Mouse (Mus musculus): Measurements from ENCODE around the gene Psg29.

The Psg29 gene

DNA sequence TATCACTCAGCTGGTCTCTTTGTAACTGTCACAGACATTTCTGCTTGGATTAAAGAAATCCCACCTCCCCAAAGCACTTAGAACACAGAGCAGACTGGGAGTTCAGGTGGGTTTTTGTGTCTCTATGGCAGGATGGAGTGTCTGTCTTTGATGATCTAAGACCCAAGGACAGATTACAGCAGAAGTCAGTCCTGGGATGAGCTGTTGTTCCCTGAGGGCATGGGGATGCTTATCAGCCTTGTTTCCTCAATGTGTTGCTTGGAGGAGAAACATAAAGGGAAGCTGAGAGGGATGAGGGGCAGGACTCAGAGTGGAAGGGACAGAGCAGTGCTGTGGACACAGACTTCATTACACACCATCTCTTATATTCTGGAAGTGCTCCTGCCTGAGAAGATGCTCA lies at the start of gene Psg29:
Psg29 (plus strand) TSS at position 301 of the 400 bp plus-strand sequence.
- no peak for DNase-seq (ENCODE audit: low read depth)

GRCm38 (mm10) chr7:17155634-17156033 lies 47.6 kb upstream of the Psg29 start:
- peak; percentile 71 for DNase-seq (ENCODE audit: low read depth)

DNA sequence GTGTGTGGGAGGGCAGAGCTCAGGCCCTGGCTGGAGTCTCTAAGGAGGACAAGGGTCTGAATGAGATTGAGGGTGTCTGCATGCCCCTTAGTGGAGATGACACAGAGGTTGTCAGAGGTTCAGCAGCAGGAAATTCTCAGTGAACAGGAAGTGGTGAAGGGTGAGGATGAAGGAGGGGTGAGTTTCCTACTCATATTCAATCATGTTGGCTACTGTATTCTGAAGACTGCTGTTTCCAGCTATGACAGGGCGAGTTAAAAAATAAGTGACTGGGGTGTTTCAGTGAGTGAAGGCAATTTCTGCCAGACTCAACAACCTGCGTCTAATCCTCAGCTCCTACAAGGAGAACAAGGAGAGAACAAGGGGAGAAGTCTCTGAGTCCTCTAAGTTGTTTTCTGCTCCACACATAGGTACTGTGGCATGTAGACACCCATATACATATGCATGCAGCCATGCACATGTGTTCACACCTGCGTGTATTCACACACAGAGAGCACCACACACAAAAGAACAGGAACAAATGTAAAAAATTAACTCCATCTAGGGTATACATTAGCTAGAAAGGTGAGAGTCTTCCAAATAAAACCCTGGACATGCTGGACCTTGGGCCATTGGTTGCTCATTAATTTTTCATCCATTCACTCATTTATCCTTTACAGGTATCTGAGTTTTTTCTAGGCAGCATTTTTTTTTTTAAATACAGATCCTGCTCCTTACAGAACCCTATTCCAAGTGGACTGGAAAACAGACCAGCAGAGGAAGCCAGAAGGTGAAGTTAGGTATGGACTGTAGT lies 46.2 kb upstream of the Psg29 start:
- DNase-seq (ENCODE audit: low read depth), result peak; percentile 4

DNA sequence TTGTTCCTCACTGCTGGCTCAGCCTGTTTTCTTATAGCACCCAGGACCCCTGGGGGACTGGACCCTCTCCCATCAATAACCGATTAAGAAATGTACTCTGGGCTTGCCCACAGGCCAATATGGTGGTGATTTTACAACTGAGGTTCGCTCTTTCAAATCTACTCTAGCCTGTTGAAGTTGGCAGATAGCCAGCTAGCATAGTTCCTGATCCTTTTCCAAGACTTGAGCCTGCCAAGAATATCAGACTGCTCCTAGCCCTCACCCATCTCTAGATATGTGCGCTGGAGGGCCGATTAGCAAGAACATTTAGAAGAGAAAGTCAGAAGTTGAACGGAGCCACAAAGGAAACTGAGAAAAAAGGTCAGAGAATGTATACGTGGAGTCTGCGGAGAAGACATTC lies 44.3 kb upstream of the Psg29 start:
- DNase-seq (ENCODE audit: low read depth), result no peak

DNA sequence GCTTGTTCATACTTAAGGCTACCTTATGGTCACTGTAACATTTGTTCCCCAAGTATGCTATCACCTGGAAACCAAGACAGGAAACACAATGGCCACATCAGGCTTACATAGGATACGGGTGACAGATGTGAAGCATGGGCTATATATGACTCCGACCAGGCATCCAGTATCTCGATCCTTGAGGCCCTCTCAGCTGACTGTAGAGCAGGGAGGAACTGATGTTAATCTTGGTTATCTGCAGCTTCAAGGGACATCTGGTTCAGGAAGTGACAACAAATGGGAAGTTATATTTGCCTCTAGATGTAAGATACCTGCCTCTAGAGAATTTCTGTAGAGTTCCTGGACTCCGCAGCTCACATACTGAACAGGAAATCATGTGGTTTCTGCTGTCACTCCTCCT lies 31.4 kb upstream of the Psg29 start:
- DNase-seq (ENCODE audit: low read depth), result peak; percentile 36

DNA sequence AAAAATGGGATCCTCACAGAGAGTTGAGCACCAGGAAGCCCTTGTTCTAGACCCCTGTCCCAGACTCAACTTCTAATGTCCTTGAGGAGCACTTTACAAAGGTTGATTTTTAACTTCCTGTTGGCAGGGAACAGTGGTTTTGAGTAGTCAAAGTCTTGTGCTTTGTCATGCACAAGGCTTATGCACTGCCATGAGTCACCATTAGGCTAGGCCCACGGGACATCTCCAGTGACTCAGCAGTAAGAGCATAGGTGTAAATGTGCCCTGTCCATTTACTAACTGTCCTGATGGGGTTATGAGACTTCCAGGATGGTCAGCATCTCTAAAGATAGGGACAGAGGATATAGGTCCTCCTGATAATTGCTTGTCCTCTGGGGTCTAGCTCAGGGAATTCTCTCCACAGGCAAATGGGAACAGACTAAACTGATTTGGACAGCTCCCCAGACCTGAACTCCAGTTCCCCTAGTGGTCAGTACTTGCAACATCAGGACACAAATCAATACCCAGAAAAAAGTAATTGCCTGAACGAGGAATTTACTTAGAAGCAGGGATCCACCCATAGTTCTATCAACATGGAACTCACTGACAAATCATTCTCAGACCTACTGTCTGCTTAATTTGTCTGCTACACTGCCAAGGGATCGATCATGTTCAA lies 2.4 kb downstream of the Psg29 start:
- peak; percentile 47 for DNase-seq (ENCODE audit: low read depth)

Data from 416B (cell line).